Mouse (Mus musculus): ENCODE measurements around the gene Cnnm4.

DNA sequence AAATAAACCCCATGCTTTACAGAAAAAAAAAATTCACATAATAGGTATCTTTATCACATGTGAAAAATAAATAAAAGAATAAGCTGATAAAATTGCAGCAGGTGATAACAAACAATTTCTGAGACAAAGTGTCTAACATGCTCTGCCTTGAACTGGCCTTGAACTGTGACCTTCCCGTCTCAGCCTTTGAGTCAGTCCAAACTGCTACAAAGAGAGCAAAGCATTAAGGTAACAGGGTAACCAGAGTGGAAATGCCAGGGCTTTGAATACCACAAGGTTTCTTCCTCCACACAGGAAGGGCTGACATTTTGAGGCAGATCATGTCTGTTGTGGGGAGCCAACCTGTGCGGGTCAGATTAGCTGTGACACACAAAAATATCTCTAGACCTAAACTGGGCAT, 74.0 kb downstream of the Cnnm4 start:
- TF ChIP-seq POLR2A (IDR thresholded peaks at IDR 0.05; ENCODE audit: low read depth, low read length), result no peak
- no peak for TF ChIP-seq CTCF (IDR thresholded peaks at IDR 0.05; ENCODE audit: extremely low read depth, insufficient read depth, insufficient read length, insufficient replicate concordance)
